Mouse (Mus musculus): ENCODE data around the gene Depdc5. TPM values are rescaled to one million over a fixed set of nuclear protein-coding genes. Genes with fewer than 3 reads are reported as not detected.
A peak's percentile ranks its signal among the peaks of the same experiment; 100 is the strongest.
"Not testable (repeated sequence)": the region's sequence is repeated elsewhere in the genome, so short reads cannot be mapped to it uniquely, and the experiment has no call there.

Depdc5 gene
- polyA plus RNA-seq, 1 experiment from 2014 or later, result 18.3 TPM

DNA sequence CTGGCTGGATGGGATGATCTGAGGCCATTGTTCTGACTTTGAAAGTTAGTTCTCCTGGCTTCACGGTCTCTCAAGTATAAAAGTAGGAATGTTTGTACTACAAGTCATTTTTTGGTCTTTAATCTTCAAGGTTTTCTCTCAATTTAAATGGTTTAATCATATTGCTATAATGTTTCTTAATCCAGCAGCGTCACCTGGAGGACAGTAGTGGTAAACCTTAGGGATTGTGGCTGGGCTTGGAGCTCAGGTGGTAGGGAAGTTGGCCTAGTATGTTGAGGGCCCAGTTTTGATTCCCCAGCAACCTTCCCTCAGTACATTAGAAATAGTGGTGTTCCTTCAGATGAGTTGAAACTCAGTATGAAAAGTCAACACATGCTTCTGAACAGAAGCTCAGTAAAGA is 158.1 kb downstream of the Depdc5 start:
- H3K9ac ChIP-seq (ENCODE audit: low read depth, low read length), result no peak overlapping the region
- H3K4me3 ChIP-seq (ENCODE audit: low read depth, low read length), result no peak overlapping the region
- H3K27me3 ChIP-seq (replicated peaks; ENCODE audit: control insufficient read depth, insufficient read depth, low read length), result no peaks in the 10 kb centered on the region
- DNase-seq (ENCODE audit: low spot score) (no peak), ATAC-seq (ENCODE audit: low read depth) (no peak)
- H3K4me2 ChIP-seq (ENCODE audit: low read depth, low read length), result no peak overlapping the region
- no peaks in the 10 kb centered on the region for H3K9me3 ChIP-seq (ENCODE audit: control insufficient read depth, low read length)
- WGBS, result 84% methylated on average over 2 of the region's 2 CpGs
- peaks cover 51% of the 10 kb centered on the region for H3K36me3 ChIP-seq (ENCODE audit: control insufficient read depth, insufficient read depth, low read length)
- H3K4me1 ChIP-seq (ENCODE audit: control insufficient read depth, insufficient read depth, low read length), result peaks cover 17% of the 10 kb centered on the region
- H3K27ac ChIP-seq (replicated peaks; ENCODE audit: low read depth, low read length), result no peak overlapping the region

DNA sequence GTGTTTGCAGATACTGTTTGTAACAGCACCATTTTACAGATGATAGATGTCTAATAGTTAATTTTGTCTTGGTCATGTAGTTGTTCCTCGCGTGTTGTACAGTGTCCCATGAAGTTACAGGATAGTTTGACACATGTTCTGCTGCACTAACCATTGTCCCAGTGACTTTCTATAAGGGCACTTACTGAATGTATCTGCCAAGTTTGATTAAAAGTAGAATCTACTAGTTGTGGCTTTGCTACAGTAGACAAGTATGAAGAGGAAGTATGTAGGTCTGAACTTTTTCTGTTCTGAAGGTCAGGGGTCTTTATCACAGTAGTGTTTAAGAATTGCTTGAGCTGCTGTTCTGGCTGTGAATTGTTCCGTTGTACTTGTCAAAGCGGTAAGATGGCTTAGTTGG is 159.8 kb downstream of the Depdc5 start:
- ATAC-seq (ENCODE audit: low read depth), result no peak
- no peak for DNase-seq (ENCODE audit: low spot score)
- Histone ChIP-seq H3K4me1 (ENCODE audit: control insufficient read depth, insufficient read depth, low read length) (peaks cover 10% of the 10 kb centered on the region; the same call in 1 of the 2 replicates), H3K9ac (ENCODE audit: low read depth, low read length) (no peak overlapping the region), H3K4me2 (ENCODE audit: low read depth, low read length) (no peak overlapping the region), H3K4me3 (ENCODE audit: low read depth, low read length) (no peak overlapping the region), H3K36me3 (ENCODE audit: control insufficient read depth, insufficient read depth, low read length) (peaks cover 57% of the 10 kb centered on the region), H3K27me3 (replicated peaks; ENCODE audit: control insufficient read depth, insufficient read depth, low read length) (no peaks in the 10 kb centered on the region), H3K27ac (replicated peaks; ENCODE audit: low read depth, low read length) (no peak overlapping the region), H3K9me3 (ENCODE audit: control insufficient read depth, low read length) (no peaks in the 10 kb centered on the region)
- 91% methylated on average over 4 of the region's 4 CpGs for WGBS

DNA sequence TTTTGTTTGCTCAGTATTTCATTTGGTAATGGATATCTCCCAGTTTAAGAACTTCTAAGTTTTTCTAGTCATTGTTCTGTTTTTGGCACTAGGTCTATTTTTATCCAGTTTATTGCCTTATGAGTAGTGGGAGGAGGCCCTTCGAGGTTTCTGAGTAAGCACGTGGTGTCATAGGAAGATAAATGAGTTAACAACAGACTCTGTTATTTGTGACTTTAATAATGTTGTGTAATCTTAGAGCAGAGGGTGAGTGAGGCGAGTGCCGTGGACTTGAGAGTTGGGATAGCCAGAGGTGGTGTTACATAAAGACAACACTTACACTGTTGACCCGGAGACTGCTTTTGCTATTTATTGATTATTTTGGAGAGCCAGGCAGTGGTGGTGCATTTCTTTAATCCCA is 161.0 kb downstream of the Depdc5 start:
- Histone ChIP-seq H3K4me3 (ENCODE audit: low read depth, low read length) (no peak overlapping the region), H3K4me1 (ENCODE audit: control insufficient read depth, insufficient read depth, low read length) (peaks cover 10% of the 10 kb centered on the region; the same call in 1 of the 2 replicates), H3K27me3 (replicated peaks; ENCODE audit: control insufficient read depth, insufficient read depth, low read length) (no peaks in the 10 kb centered on the region), H3K9ac (ENCODE audit: low read depth, low read length) (no peak overlapping the region), H3K4me2 (ENCODE audit: low read depth, low read length) (no peak overlapping the region), H3K36me3 (ENCODE audit: control insufficient read depth, insufficient read depth, low read length) (peaks cover 62% of the 10 kb centered on the region), H3K27ac (replicated peaks; ENCODE audit: low read depth, low read length) (no peak overlapping the region), H3K9me3 (ENCODE audit: control insufficient read depth, low read length) (no peaks in the 10 kb centered on the region)
- ATAC-seq (ENCODE audit: low read depth) (no peak), DNase-seq (ENCODE audit: low spot score) (no peak)
- 77% methylated on average over 5 of the region's 5 CpGs for WGBS

DNA sequence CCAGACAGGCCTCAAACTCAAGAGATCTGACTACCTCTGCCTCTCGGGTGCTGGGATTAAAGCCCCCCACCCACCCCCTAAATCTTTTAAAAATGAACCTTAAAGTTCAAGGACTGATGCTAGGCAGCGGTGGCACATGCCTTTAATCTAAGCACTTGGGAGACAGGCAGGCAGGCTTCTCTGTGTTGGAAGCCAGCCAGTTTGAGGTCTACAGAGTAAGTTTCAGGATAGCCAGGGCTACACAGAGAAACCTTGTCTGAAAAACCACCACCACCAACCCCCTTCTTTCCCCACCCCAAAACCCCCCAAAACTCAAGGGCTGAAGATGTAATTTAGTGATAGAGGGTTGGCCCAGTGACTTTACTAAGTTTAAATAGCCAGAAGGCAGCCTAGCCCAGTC is 165.2 kb downstream of the Depdc5 start:
- 66% methylated on average over 2 of the region's 2 CpGs for WGBS
- no peak for ATAC-seq (ENCODE audit: low read depth)

DNA sequence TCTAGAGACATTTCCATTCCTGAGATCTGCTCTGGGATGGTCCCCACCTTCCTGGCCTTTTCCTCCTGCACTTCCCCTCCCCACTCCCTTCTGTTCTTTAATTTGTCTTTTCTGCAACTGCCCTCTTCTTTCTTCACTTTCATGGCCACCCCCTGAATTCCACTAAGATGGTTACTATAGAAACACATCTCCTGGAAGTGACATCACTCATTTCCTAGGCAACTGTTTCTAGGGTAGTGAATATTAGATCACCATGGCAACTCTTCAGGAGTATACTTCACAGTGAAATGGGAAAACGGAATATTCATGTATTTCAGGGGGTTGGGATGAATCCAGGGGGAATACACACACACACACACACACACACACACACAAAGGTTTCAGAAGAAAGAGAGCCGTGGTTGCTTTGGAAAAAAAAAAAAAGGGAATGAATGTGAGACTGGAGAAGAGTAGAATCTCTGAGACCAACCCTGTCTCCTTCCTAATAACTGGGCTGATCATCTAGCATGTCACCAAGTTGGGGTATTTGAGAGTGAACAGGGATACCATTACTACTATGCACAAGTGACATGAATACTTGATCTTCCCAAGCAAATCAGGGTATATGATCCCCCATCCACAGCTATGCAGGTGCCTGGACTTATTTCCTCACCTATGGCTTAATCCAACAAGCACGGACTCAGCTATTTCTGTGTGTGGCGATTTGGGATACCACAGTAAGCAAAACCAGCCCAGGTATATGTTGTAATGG is 167.1 kb downstream of the Depdc5 start:
- Histone ChIP-seq H3K9ac (ENCODE audit: low read depth, low read length) (no peak overlapping the region), H3K4me3 (ENCODE audit: low read depth, low read length) (no peak overlapping the region), H3K4me1 (ENCODE audit: control insufficient read depth, insufficient read depth, low read length) (no peaks in the 10 kb centered on the region), H3K36me3 (ENCODE audit: control insufficient read depth, insufficient read depth, low read length) (peaks cover 20% of the 10 kb centered on the region), H3K27ac (replicated peaks; ENCODE audit: low read depth, low read length) (no peak overlapping the region), H3K9me3 (ENCODE audit: control insufficient read depth, low read length) (no peaks in the 10 kb centered on the region), H3K27me3 (replicated peaks; ENCODE audit: control insufficient read depth, insufficient read depth, low read length) (no peaks in the 10 kb centered on the region), H3K4me2 (ENCODE audit: low read depth, low read length) (no peak overlapping the region)
- ATAC-seq (ENCODE audit: low read depth) (no peak; the same call in 1 of the 2 replicates), DNase-seq (ENCODE audit: low spot score) (no peak)
- WGBS, result 63% methylated on average over 4 of the region's 4 CpGs

More for the DNA sequence above, 165.2 kb downstream of the Depdc5 start:
- Histone ChIP-seq H3K4me1 (ENCODE audit: control insufficient read depth, insufficient read depth, low read length) (no peaks in the 10 kb centered on the region), H3K36me3 (ENCODE audit: control insufficient read depth, insufficient read depth, low read length) (peaks cover 39% of the 10 kb centered on the region), H3K4me2 (ENCODE audit: low read depth, low read length) (no peak overlapping the region), H3K27me3 (replicated peaks; ENCODE audit: control insufficient read depth, insufficient read depth, low read length) (no peaks in the 10 kb centered on the region), H3K9me3 (ENCODE audit: control insufficient read depth, low read length) (no peaks in the 10 kb centered on the region), H3K27ac (replicated peaks; ENCODE audit: low read depth, low read length) (no peak overlapping the region), H3K9ac (ENCODE audit: low read depth, low read length) (no peak overlapping the region), H3K4me3 (ENCODE audit: low read depth, low read length) (no peak overlapping the region)
- DNase-seq (ENCODE audit: low spot score), result no peak

DNA sequence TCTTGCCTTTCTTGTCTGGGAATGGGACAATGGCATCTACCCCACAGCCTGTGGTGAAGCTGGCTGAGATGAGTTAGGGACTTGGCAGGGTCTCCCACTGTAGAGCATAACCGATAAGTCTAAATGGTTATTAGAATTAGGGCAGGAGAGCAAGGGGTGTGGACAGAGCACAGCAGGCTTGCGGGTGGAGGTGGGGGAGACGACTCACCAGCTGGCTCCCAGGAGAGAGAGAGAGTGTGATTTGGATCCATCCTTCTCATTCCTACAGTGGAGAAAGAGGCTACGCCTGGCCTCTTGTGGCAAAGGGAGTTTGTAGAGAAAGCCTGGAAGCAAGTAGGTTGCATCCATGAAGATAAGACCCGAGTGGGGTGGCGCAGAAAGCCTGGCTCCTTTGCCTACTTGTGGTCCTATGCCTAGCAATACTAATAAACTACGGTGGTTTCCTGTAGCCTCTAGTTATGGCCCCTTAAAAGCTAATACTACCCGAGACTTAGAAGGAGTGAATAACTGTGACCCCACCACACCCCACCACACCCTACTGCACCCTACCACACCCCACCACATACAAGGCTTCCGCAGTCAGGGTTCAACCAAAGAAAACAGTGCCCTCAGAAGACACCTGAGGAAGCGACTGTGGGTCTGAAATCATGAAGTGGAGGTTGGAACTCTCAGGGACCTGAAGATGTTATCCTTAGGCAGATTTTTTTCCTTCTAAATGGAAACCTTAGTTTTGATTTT is 168.7 kb downstream of the Depdc5 start:
- H3K36me3 ChIP-seq (ENCODE audit: control insufficient read depth, insufficient read depth, low read length), result peaks cover 11% of the 10 kb centered on the region
- no peaks in the 10 kb centered on the region for H3K27me3 ChIP-seq (replicated peaks; ENCODE audit: control insufficient read depth, insufficient read depth, low read length)
- no peaks in the 10 kb centered on the region for H3K9me3 ChIP-seq (ENCODE audit: control insufficient read depth, low read length)
- ATAC-seq (ENCODE audit: low read depth) (no peak), DNase-seq (ENCODE audit: low spot score) (no peak)
- no peak overlapping the region for H3K4me3 ChIP-seq (ENCODE audit: low read depth, low read length)
- H3K9ac ChIP-seq (ENCODE audit: low read depth, low read length), result no peak overlapping the region
- H3K4me2 ChIP-seq (ENCODE audit: low read depth, low read length), result no peak overlapping the region
- H3K27ac ChIP-seq (replicated peaks; ENCODE audit: low read depth, low read length), result no peak overlapping the region
- no peaks in the 10 kb centered on the region for H3K4me1 ChIP-seq (ENCODE audit: control insufficient read depth, insufficient read depth, low read length)
- 81% methylated on average over 10 of the region's 10 CpGs for WGBS

DNA sequence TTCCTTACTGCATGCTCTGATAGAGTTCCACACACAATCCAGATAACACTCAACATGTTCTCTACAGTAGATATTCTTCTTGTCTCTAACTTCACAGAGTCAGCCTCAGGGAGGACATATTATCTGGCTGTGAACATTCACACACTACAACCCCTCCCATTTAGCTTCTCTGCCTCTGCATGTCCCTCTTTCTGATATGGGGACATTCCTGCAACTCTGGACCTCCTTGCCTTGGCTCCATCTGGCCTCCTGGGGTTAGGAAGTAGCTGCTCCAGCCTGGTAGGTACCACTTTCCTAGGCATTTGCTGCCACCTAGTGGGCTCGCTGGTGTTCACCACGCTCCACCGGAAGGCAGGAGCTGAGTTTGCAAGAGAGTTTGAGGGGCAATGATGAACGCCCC is 169.6 kb downstream of the Depdc5 start:
- H3K9ac ChIP-seq (ENCODE audit: low read depth, low read length), result no peak overlapping the region
- H3K4me2 ChIP-seq (ENCODE audit: low read depth, low read length), result no peak overlapping the region
- DNase-seq (ENCODE audit: low spot score), result peak; percentile 88
- H3K4me3 ChIP-seq (ENCODE audit: low read depth, low read length), result no peak overlapping the region
- no peak overlapping the region for H3K27ac ChIP-seq (replicated peaks; ENCODE audit: low read depth, low read length)
- H3K36me3 ChIP-seq (ENCODE audit: control insufficient read depth, insufficient read depth, low read length), result peaks cover 7% of the 10 kb centered on the region
- ATAC-seq (ENCODE audit: low read depth), result peak; percentile 77
- no peaks in the 10 kb centered on the region for H3K4me1 ChIP-seq (ENCODE audit: control insufficient read depth, insufficient read depth, low read length)
- under 1% methylated on average over 4 of the region's 4 CpGs for WGBS
- no peaks in the 10 kb centered on the region for H3K27me3 ChIP-seq (replicated peaks; ENCODE audit: control insufficient read depth, insufficient read depth, low read length)
- H3K9me3 ChIP-seq (ENCODE audit: control insufficient read depth, low read length), result no peaks in the 10 kb centered on the region

DNA sequence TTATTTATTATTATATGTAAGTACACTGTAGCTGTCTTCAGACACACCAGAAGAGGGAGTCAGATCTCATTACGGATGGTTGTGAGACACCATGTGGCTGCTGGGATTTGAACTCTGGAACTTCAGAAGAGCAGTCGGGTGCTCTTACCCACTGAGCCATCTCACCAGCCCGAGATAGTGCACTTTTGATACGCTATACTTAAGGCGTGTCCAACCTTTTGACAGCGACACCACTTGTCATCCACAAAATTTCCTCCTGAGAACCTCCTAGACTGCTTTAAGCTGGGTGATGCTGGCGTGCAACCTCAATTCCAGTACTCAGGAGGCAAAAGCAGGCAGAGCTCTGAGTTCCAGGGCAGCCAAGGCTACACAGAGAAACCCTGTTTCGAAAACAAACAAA is 170.1 kb downstream of the Depdc5 start:
- H3K4me2 ChIP-seq (ENCODE audit: low read depth, low read length); ATAC-seq (ENCODE audit: low read depth); H3K9me3 ChIP-seq (ENCODE audit: control insufficient read depth, low read length); H3K27ac ChIP-seq (replicated peaks; ENCODE audit: low read depth, low read length); H3K36me3 ChIP-seq (ENCODE audit: control insufficient read depth, insufficient read depth, low read length); DNase-seq (ENCODE audit: low spot score); H3K4me1 ChIP-seq (ENCODE audit: control insufficient read depth, insufficient read depth, low read length); H3K9ac ChIP-seq (ENCODE audit: low read depth, low read length); H3K4me3 ChIP-seq (ENCODE audit: low read depth, low read length); H3K27me3 ChIP-seq (replicated peaks; ENCODE audit: control insufficient read depth, insufficient read depth, low read length): not testable (repeated sequence)
- WGBS, result 47% methylated on average over 8 of the region's 8 CpGs

Data from embryonic facial prominence, embryonic 14.5 days (tissue).